Mouse (Mus musculus) myocyte (in vitro differentiated cells): Measurements from ENCODE around the gene Slc38a10.

Source experiments
- CEBPB ChIP-seq: IDR thresholded peaks from 2 replicates; pipeline ENCODE4 v1.6.1; 2011; ENCODE audit warnings: mild to moderate bottlenecking, moderate library complexity; ENCODE audit not compliant: poor library complexity, insufficient read depth, severe bottlenecking
- E2F4 ChIP-seq: IDR thresholded peaks from one replicate; pipeline ENCODE4 v1.6.1; 2011; ENCODE audit warnings: mild to moderate bottlenecking, control low read depth, moderate library complexity; ENCODE audit not compliant: insufficient read depth
- MAX ChIP-seq: IDR thresholded peaks from one replicate; pipeline ENCODE4 v1.6.1; 2011; ENCODE audit warnings: low read depth, mild to moderate bottlenecking, control low read depth
- MYOD1 ChIP-seq, 3 experiments: IDR thresholded peaks; one replicate each; pipeline ENCODE4 v1.6.1; 2011; ENCODE audit warnings: control low read depth in 2 of 3, low read depth in 2 of 3, mild to moderate bottlenecking in 2 of 3, moderate library complexity in 1 of 3; ENCODE audit not compliant: insufficient read length in 2 of 3, control insufficient read depth in 1 of 3
- POLR2A ChIP-seq: IDR thresholded peaks from one replicate; pipeline ENCODE4 v1.6.1; 2011; ENCODE audit warnings: low read depth, mild to moderate bottlenecking, control low read depth, moderate library complexity; ENCODE audit not compliant: insufficient read length
- POLR2AphosphoS2 ChIP-seq: IDR thresholded peaks from one replicate; pipeline ENCODE4 v1.6.1; 2011; ENCODE audit warnings: low read depth, control low read depth; ENCODE audit not compliant: insufficient read length
- REST ChIP-seq: IDR thresholded peaks from one replicate; pipeline ENCODE4 v1.6.1; 2011; ENCODE audit warnings: mild to moderate bottlenecking, control low read depth, moderate library complexity; ENCODE audit not compliant: insufficient read depth, insufficient read length
- SRF ChIP-seq: IDR thresholded peaks from one replicate; pipeline ENCODE4 v1.6.1; 2011; ENCODE audit warnings: low read depth; ENCODE audit not compliant: control insufficient read depth, insufficient read length
- TCF12 ChIP-seq: IDR thresholded peaks from one replicate; pipeline ENCODE4 v1.6.1; 2011; ENCODE audit warnings: mild to moderate bottlenecking, control low read depth; ENCODE audit not compliant: poor library complexity, insufficient read depth, severe bottlenecking
- TCF3 ChIP-seq: IDR thresholded peaks from one replicate; pipeline ENCODE4 v1.6.1; 2011; ENCODE audit warnings: low read depth, control low read depth; ENCODE audit not compliant: insufficient read length
- USF1 ChIP-seq: IDR thresholded peaks from one replicate; pipeline ENCODE4 v1.6.1; 2011; ENCODE audit warnings: low read depth, mild to moderate bottlenecking, control low read depth, moderate library complexity

GRCm38 (mm10) chr11:120190526-120191412, 39.6 kb upstream of the Slc38a10 start:
- TF ChIP-seq POLR2A (no peak), CEBPB (no peak), MYOD1 (IDR thresholded peaks at IDR 0.05; ENCODE audit: control insufficient read depth in 1 of 3, insufficient read length in 2 of 3, low read depth in 2 of 3) (no peak), SRF (no peak), POLR2AphosphoS2 (no peak), USF1 (no peak), MAX (no peak), REST (no peak), E2F4 (no peak), TCF12 (no peak), TCF3 (no peak)
